ENCODE assay signal across 9 mouse cellular contexts in genomic region chr2:25178285-25178972, GRCm38 (mm10). TPM values are rescaled to one million over a fixed set of nuclear protein-coding genes. Genes with fewer than 3 reads are reported as not detected.
A peak's percentile ranks its signal among the peaks of the same experiment; 100 is the strongest.
DNase-seq lines count a peak whose midpoint lies in the region; ATAC-seq and TF ChIP-seq lines count a peak whose summit lies in the region.
"Had no signal": no experiment of that assay in that cellular context is flagged by ENCODE, and none has a peak within 500 bp of the region (broad histone marks: within the 10 kb centered on the region; RNA-seq: fewer than 3 reads in every experiment).

No protein-coding gene starts in this region.

- 0 out of 2 replicates have a peak overlapping the region, but pooled peaks have one; percentile 13 for H3K27ac ChIP-seq in intestine, embryonic 15.5 days
- no peak overlapping the region for H3K27ac ChIP-seq in intestine, postnatal 0 days (ENCODE audit: low read depth, low read length)
- peak overlapping the region; percentile 80; the same call in 1 of the 2 replicates for H3K27ac ChIP-seq in limb, embryonic 10.5 days
- peak overlapping the region; percentile 40 for H3K27ac ChIP-seq in stomach, postnatal 0 days (replicated peaks)

- H3K4me2 ChIP-seq in intestine, embryonic 15.5 days (replicated peaks): no peak overlapping the region; the same call in 1 of the 2 replicates
- no peak overlapping the region for H3K4me2 ChIP-seq in intestine, postnatal 0 days (replicated peaks; ENCODE audit: low read depth)
- no peak overlapping the region for H3K4me2 ChIP-seq in stomach, postnatal 0 days (replicated peaks; ENCODE audit: low read depth)

- WGBS in intestine, embryonic 15.5 days: 43% methylated on average over 10 of the region's 10 CpGs
- WGBS in intestine, postnatal 0 days: 56% methylated on average over 10 of the region's 10 CpGs
- 26% methylated on average over 10 of the region's 10 CpGs for WGBS in limb, embryonic 10.5 days
- 40% methylated on average over 10 of the region's 10 CpGs for WGBS in stomach, postnatal 0 days

- no peak for TF ChIP-seq EP300 in stomach, postnatal 0 days (optimal IDR thresholded peaks at IDR 0.05)

- peaks cover 32% of the 10 kb centered on the region for H3K27me3 ChIP-seq in intestine, embryonic 15.5 days (replicated peaks)
- H3K27me3 ChIP-seq in intestine, postnatal 0 days (replicated peaks; ENCODE audit: control insufficient read depth, insufficient read depth, low read length): no peaks in the 10 kb centered on the region
- peaks cover 84% of the 10 kb centered on the region for H3K27me3 ChIP-seq in limb, embryonic 10.5 days (ENCODE audit: low read depth, poor library complexity, severe bottlenecking)
- H3K27me3 ChIP-seq in stomach, postnatal 0 days (ENCODE audit: control insufficient read depth, insufficient read depth, low read length): no peaks in the 10 kb centered on the region; the same call in 1 of the 2 replicates

- no peak for TF ChIP-seq CTCF in intestine, postnatal 0 days (IDR thresholded peaks at IDR 0.05; ENCODE audit: low read depth)
- no peak for TF ChIP-seq CTCF in stomach, postnatal 0 days (IDR thresholded peaks at IDR 0.05; ENCODE audit: low read depth)

- no peaks in the 10 kb centered on the region for H3K9me3 ChIP-seq in intestine, embryonic 15.5 days
- H3K9me3 ChIP-seq in intestine, postnatal 0 days (ENCODE audit: control insufficient read depth): no peaks in the 10 kb centered on the region
- no peaks in the 10 kb centered on the region for H3K9me3 ChIP-seq in limb, embryonic 10.5 days (replicated peaks)
- no peaks in the 10 kb centered on the region for H3K9me3 ChIP-seq in stomach, postnatal 0 days (ENCODE audit: control insufficient read depth, low read length)

- no peak overlapping the region for H3K4me3 ChIP-seq in intestine, embryonic 15.5 days (replicated peaks)
- no peak overlapping the region for H3K4me3 ChIP-seq in intestine, postnatal 0 days (ENCODE audit: low read depth, low read length)
- peak overlapping the region; percentile 14; the same call in 1 of the 2 replicates for H3K4me3 ChIP-seq in limb, embryonic 10.5 days
- H3K4me3 ChIP-seq in stomach, postnatal 0 days (ENCODE audit: low read depth, low read length): no peak overlapping the region

- no peak overlapping the region for H3K9ac ChIP-seq in intestine, embryonic 15.5 days
- H3K9ac ChIP-seq in intestine, postnatal 0 days (ENCODE audit: low read depth, low read length): no peak overlapping the region
- H3K9ac ChIP-seq in stomach, postnatal 0 days (ENCODE audit: low read length): no peak overlapping the region

- ATAC-seq in intestine, embryonic 15.5 days: no peak
- no peak for ATAC-seq in intestine, postnatal 0 days
- ATAC-seq in stomach, postnatal 0 days (ENCODE audit: low FRiP score, low TSS enrichment): no peak
- no peak for ATAC-seq in activated CD4-positive, CD25-positive, alpha-beta regulatory T cell, adult 4 months

- peaks cover 63% of the 10 kb centered on the region for H3K4me1 ChIP-seq in intestine, embryonic 15.5 days (replicated peaks)
- peaks cover 32% of the 10 kb centered on the region for H3K4me1 ChIP-seq in intestine, postnatal 0 days (replicated peaks; ENCODE audit: control insufficient read depth, insufficient read depth, low read length)
- H3K4me1 ChIP-seq in limb, embryonic 10.5 days: peaks cover 78% of the 10 kb centered on the region
- no peaks in the 10 kb centered on the region for H3K4me1 ChIP-seq in stomach, postnatal 0 days (replicated peaks; ENCODE audit: control insufficient read depth, insufficient read depth)

- H3K36me3 ChIP-seq in intestine, embryonic 15.5 days: no peaks in the 10 kb centered on the region
- no peaks in the 10 kb centered on the region for H3K36me3 ChIP-seq in intestine, postnatal 0 days (ENCODE audit: control insufficient read depth, insufficient read depth)
- H3K36me3 ChIP-seq in limb, embryonic 10.5 days: no peaks in the 10 kb centered on the region
- H3K36me3 ChIP-seq in stomach, postnatal 0 days (ENCODE audit: control insufficient read depth, insufficient read depth, low read length): no peaks in the 10 kb centered on the region

- DNase-seq in right cerebral cortex, postnatal 14 days: peak; percentile 36
- no peak for DNase-seq in right cerebral cortex, postnatal 4 days
- peak; percentile 34 for DNase-seq in limb, embryonic 10.5 days (ENCODE audit: low spot score)
- no peak for DNase-seq in stomach, postnatal 0 days (ENCODE audit: low spot score)
- DNase-seq in ovary, postnatal 10 days (ENCODE audit: low spot score): no peak
- DNase-seq: cerebellum, adult 11-12 months had no signal

RNA-seq across cellular contexts. Expression of gene Nrarp, which starts 2.1 kb away (rescaled TPM):
- 14.3 and 19.3 TPM in 2 replicates for polyA plus RNA-seq in intestine, embryonic 15.5 days (2015; fragmentation: Nextera tagmentation; extraction: Ambion mirVana)
- polyA plus RNA-seq in intestine, postnatal 0 days (2015; fragmentation: Nextera tagmentation; extraction: Ambion mirVana): 15.9 and 16.5 TPM in 2 replicates
- polyA plus RNA-seq in limb, embryonic 10.5 days (2016; fragmentation: Nextera tagmentation; extraction: Ambion mirVana): 7.9 and 10.3 TPM in 2 replicates
- 25.3 and 25.6 TPM in 2 replicates for polyA plus RNA-seq in stomach, postnatal 0 days (2015; fragmentation: Nextera tagmentation; extraction: Ambion mirVana)
- 1 to 10 TPM in 1 of 2 experiments, under 1 TPM in 1; 0.61 to 1.2 TPM for polyA plus RNA-seq in activated CD4-positive, CD25-positive, alpha-beta regulatory T cell, adult 4 months (2017; shearing (Covaris generic))

RNA-seq across cellular contexts. Expression of gene Tor4a, which starts 18.3 kb away (rescaled TPM):
- 16.4 and 18.5 TPM in 2 replicates for polyA plus RNA-seq in intestine, embryonic 15.5 days (2015; fragmentation: Nextera tagmentation; extraction: Ambion mirVana)
- 12.0 and 12.6 TPM in 2 replicates for polyA plus RNA-seq in intestine, postnatal 0 days (2015; fragmentation: Nextera tagmentation; extraction: Ambion mirVana)
- 3.2 TPM in 2 replicates for polyA plus RNA-seq in limb, embryonic 10.5 days (2016; fragmentation: Nextera tagmentation; extraction: Ambion mirVana)
- 13.1 and 13.7 TPM in 2 replicates for polyA plus RNA-seq in stomach, postnatal 0 days (2015; fragmentation: Nextera tagmentation; extraction: Ambion mirVana)
- polyA plus RNA-seq in activated CD4-positive, CD25-positive, alpha-beta regulatory T cell, adult 4 months (2017; shearing (Covaris generic)): 10 to 100 TPM; 51.4 to 89.5 TPM

RNA-seq across cellular contexts. Expression of gene Nelfb, which starts 32.9 kb away (rescaled TPM):
- 94.8 and 106 TPM in 2 replicates for polyA plus RNA-seq in intestine, embryonic 15.5 days (2015; fragmentation: Nextera tagmentation; extraction: Ambion mirVana)
- polyA plus RNA-seq in intestine, postnatal 0 days (2015; fragmentation: Nextera tagmentation; extraction: Ambion mirVana): 41.4 and 45.6 TPM in 2 replicates
- polyA plus RNA-seq in limb, embryonic 10.5 days (2016; fragmentation: Nextera tagmentation; extraction: Ambion mirVana): 129 and 137 TPM in 2 replicates
- 58.6 and 59.1 TPM in 2 replicates for polyA plus RNA-seq in stomach, postnatal 0 days (2015; fragmentation: Nextera tagmentation; extraction: Ambion mirVana)
- 10 to 100 TPM; 41.1 to 49.1 TPM for polyA plus RNA-seq in activated CD4-positive, CD25-positive, alpha-beta regulatory T cell, adult 4 months (2017; shearing (Covaris generic))

RNA-seq across cellular contexts. Expression of gene Stpg3, which starts 36.0 kb away (rescaled TPM):
- not detected in 2 replicates for polyA plus RNA-seq in intestine, embryonic 15.5 days (2015; fragmentation: Nextera tagmentation; extraction: Ambion mirVana)
- not detected in 2 replicates for polyA plus RNA-seq in intestine, postnatal 0 days (2015; fragmentation: Nextera tagmentation; extraction: Ambion mirVana)
- 0.14 TPM in 1 of 2 replicates, not detected in the other for polyA plus RNA-seq in limb, embryonic 10.5 days (2016; fragmentation: Nextera tagmentation; extraction: Ambion mirVana)
- polyA plus RNA-seq in stomach, postnatal 0 days (2015; fragmentation: Nextera tagmentation; extraction: Ambion mirVana): not detected in 2 replicates
- not detected for polyA plus RNA-seq in activated CD4-positive, CD25-positive, alpha-beta regulatory T cell, adult 4 months (2017; shearing (Covaris generic))

RNA-seq across cellular contexts. Expression of gene Fam166a, which starts 40.1 kb away (rescaled TPM):
- polyA plus RNA-seq in intestine, embryonic 15.5 days (2015; fragmentation: Nextera tagmentation; extraction: Ambion mirVana): not detected in 2 replicates
- 0.78 and 1.4 TPM in 2 replicates for polyA plus RNA-seq in intestine, postnatal 0 days (2015; fragmentation: Nextera tagmentation; extraction: Ambion mirVana)
- polyA plus RNA-seq in limb, embryonic 10.5 days (2016; fragmentation: Nextera tagmentation; extraction: Ambion mirVana): 1.0 TPM in 1 of 2 replicates, not detected in the other
- polyA plus RNA-seq in stomach, postnatal 0 days (2015; fragmentation: Nextera tagmentation; extraction: Ambion mirVana): 0.92 TPM in 1 of 2 replicates, not detected in the other
- not detected for polyA plus RNA-seq in activated CD4-positive, CD25-positive, alpha-beta regulatory T cell, adult 4 months (2017; shearing (Covaris generic))

Comparison
In these comparisons a context has a peak if more than half of its experiments do, and no peak if none do; other contexts are left out.
1. DNase-seq: peak in right cerebral cortex, postnatal 14 days (single experiment) and limb, embryonic 10.5 days (single experiment); none in right cerebral cortex, postnatal 4 days (single experiment), stomach, postnatal 0 days (single experiment) and ovary, postnatal 10 days (single experiment).